Mouse (Mus musculus): ENCODE results near the gene Usp1. TPM values are rescaled to one million over a fixed set of nuclear protein-coding genes. Genes with fewer than 3 reads are reported as not detected.
"Not testable (repeated sequence)": the region's sequence is repeated elsewhere in the genome, so short reads cannot be mapped to it uniquely, and the experiment has no call there.

Gene Usp1
- total RNA-seq, 2 experiments from 2014 or later, result 26.8 to 27.2 TPM

DNA sequence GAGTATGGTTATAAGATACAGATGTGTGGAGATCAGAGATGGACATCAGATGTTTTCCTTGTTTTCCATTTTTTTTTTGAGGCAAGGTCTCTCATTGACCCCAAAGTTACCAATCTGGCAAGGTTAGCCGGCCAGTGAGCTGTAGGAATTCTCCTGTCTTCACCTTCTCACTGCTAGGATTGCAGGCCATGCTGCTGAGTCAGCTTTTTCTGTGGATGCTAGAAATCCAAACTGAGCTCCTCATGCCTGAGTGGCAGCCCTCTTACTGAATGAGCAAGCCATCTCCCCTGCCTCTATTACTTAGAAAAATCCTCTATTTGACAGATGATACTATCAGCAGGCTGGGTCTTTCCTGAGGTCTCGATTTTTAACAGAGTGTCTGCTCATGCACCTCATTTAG lies 55.1 kb downstream of the Usp1 start:
- DNase-seq (ENCODE audit: extremely low spot score in 1 of 2, low spot score in 1 of 2), result no peak

DNA sequence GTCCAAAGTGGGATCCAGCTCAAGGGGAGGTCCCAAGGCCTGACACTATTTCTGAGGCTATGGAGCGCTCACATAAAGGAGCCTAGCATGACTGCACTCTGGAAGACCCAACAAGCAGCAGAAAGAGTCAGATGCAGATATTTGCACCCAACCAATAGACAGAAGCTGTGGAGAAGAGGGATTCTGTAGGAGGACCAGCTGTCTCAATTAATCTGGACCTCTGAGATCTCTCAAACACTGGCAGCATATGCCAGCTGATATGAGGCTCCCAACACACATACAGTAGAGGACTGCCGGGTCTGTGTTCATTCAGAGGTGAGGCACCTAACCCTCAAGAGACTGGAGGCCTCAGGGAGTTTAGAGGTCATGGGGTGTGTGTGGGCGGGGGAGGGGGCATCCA lies 56.4 kb downstream of the Usp1 start:
- DNase-seq (ENCODE audit: extremely low spot score in 1 of 2, low spot score in 1 of 2), result not testable (repeated sequence)

DNA sequence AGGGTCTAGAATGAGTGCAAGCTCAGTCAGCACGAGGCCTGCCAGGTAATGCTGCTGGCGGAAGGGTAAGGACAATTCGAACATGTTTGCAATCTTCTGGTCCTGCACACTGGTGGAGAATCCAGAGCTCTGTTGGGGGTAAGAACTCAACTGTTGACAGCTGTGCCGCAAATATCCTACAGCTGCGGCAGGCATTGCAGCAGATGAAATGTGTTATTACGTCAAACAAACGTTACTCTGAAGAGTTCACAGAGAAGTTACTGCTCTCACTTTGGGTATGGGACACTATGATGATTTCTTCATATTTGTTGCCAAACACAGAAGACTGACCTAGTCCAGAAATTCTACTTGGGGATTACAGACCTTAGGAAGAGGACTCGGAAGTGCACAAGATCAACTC lies 61.1 kb downstream of the Usp1 start:
- DNase-seq (ENCODE audit: extremely low spot score in 1 of 2, low spot score in 1 of 2), result no peak

Other genes starting within 250 kb of the Usp1 start
- gene L1td1, start 197.1 kb upstream of the Usp1 start, total RNA-seq (2021), result not detected
- gene Kank4, start 106.3 kb upstream of the Usp1 start, total RNA-seq (2021), result 1 to 10 TPM; 2.4 to 2.7 TPM
- not detected for gene I0C0044D17Rik, start 100.0 kb upstream of the Usp1 start, total RNA-seq (2021)
- gene Angptl3, start 107.1 kb downstream of the Usp1 start, total RNA-seq (2021), result under 1 TPM in 1 of 2 experiments, not detected in 1; 0.71 TPM
- 10 to 100 TPM; 30.7 to 37.4 TPM for gene Dock7, start 197.1 kb downstream of the Usp1 start, total RNA-seq (2021)

Data from layer of hippocampus, postnatal 25 days (tissue).